Mouse (Mus musculus) forebrain, embryonic 13.5 days (tissue): ENCODE data around the gene Osbpl10. TPM values are rescaled to one million over a fixed set of nuclear protein-coding genes. Genes with fewer than 3 reads are reported as not detected.

Experiments used
- ATAC-seq: fragments of 200-750 bp; cut with Nextera tagmentation; 2 replicates; pipeline ENCODE4 v1.8.0; 2017
- H3K27ac ChIP-seq: fragments of 300-500 bp; sonication (generic); 2 replicates; pipeline ENCODE4 v1.5.1; 2015; ENCODE audit warnings: inconsistent platforms, mild to moderate bottlenecking, moderate library complexity
- H3K27me3 ChIP-seq: fragments of 300-500 bp; sonication (generic); 2 replicates; pipeline ENCODE4 v1.6.1; 2015; ENCODE audit warnings: mild to moderate bottlenecking, inconsistent platforms
- H3K36me3 ChIP-seq: fragments of 300-500 bp; sonication (generic); 2 replicates; pipeline ENCODE4 v1.6.1; 2015; ENCODE audit warnings: mild to moderate bottlenecking, inconsistent platforms; ENCODE audit not compliant: poor library complexity, severe bottlenecking
- H3K4me1 ChIP-seq: fragments of 300-500 bp; sonication (generic); 2 replicates; pipeline ENCODE4 v1.6.1; 2015; ENCODE audit warnings: inconsistent platforms
- H3K4me2 ChIP-seq: fragments of 300-500 bp; sonication (generic); 2 replicates; pipeline ENCODE4 v1.6.1; 2015; ENCODE audit warnings: inconsistent platforms, mild to moderate bottlenecking, moderate library complexity
- H3K4me3 ChIP-seq: fragments of 300-500 bp; sonication (generic); 2 replicates; pipeline ENCODE4 v1.5.1; 2015; ENCODE audit warnings: mild to moderate bottlenecking, inconsistent platforms
- H3K9ac ChIP-seq: fragments of 300-500 bp; sonication (generic); 2 replicates; pipeline ENCODE4 v1.6.1; 2015; ENCODE audit warnings: mild to moderate bottlenecking, inconsistent platforms
- H3K9me3 ChIP-seq: fragments of 300-500 bp; sonication (generic); replicated peaks from 2 replicates; pipeline ENCODE4 v1.6.1; 2016; ENCODE audit warnings: inconsistent platforms
- WGBS: fragments of 180-500 bp; shearing (Covaris S2); methylation state at CpG from one replicate; pipeline ENCODE4 v1.1.7; 2015; 5-methylcytosine and 5-hydroxymethylcytosine counted together
- polyA plus RNA-seq: library from polyadenylated mRNA; unstranded; fragments of >200 nt; fragmentation: Nextera tagmentation; extraction: Ambion mirVana; gene quantifications from 2 replicates; pipeline ENCODE4 v1.2.1, GENCODE M21; 2015

Osbpl10 gene
- polyA plus RNA-seq, 1 experiment from 2014 or later: 0.92 TPM

DNA sequence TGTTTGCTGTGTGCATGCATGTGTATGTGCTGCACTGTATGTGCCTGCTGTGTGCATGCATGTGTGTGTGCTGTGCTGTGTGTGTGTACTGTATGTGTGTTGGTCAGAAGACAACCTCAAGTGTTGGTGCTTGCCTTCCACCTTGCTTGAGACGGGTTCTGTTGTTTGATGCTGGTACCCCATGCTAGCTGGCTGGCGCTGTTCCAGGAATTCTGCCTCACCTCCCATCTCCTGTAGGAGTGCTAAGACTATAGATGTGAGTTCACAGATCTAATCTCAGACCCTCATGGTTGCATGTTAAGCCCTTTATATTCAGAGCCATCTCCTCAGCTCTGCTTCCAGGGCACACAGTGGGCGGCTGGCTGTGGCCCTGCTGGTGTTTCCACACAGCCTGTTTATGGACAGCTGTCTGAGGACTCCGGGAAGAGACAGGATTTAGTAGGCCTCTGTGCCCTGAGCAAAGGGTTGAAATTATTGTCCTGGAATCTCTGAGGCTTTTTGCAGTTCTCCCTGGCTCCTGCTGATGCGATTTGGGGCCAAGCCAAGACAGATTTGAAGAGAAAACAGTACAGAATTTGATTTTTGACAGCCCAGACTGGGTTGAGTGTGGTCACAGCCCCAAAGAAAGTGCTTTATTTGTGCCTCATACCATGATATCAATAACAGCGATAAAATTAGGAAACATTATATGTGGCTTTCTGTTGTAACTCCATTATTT lies 10.4 kb downstream of the Osbpl10 start:
- no peak for ATAC-seq
- 68% methylated on average over 6 of the region's 6 CpGs for WGBS
- peaks cover 3% of the 10 kb centered on the region; the same call in 1 of the 2 replicates for H3K9me3 ChIP-seq
- H3K9ac ChIP-seq: no peak overlapping the region
- no peaks in the 10 kb centered on the region for H3K27me3 ChIP-seq
- H3K36me3 ChIP-seq: no peaks in the 10 kb centered on the region
- no peak overlapping the region for H3K4me2 ChIP-seq
- no peak overlapping the region for H3K27ac ChIP-seq
- no peak overlapping the region for H3K4me3 ChIP-seq
- no peaks in the 10 kb centered on the region for H3K4me1 ChIP-seq

DNA sequence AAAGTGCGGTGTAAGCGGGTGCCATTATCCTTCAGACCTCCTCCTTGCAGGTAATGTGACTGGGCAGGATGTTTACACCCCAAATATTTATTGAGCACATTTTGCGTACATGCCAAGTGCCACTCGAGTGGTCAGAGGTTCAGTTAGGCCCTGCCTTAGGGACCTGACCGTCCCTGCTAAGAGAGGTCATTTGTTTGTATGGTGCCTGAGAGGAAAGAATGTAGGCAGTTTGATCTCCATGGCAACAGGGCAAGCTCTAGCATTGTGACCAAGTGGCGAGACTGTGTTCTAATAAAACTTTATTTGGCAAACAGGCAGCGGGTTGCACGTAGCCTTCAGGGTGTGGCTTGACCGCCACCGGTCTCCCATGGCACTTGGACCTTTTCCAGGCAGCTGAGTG lies 12.1 kb downstream of the Osbpl10 start:
- Histone ChIP-seq H3K9ac (no peak overlapping the region), H3K4me2 (no peak overlapping the region), H3K4me3 (no peak overlapping the region), H3K27me3 (no peaks in the 10 kb centered on the region), H3K27ac (no peak overlapping the region), H3K36me3 (no peaks in the 10 kb centered on the region), H3K4me1 (no peaks in the 10 kb centered on the region), H3K9me3 (peaks cover 3% of the 10 kb centered on the region; the same call in 1 of the 2 replicates)
- WGBS: 82% methylated on average over 10 of the region's 10 CpGs
- no peak for ATAC-seq

DNA sequence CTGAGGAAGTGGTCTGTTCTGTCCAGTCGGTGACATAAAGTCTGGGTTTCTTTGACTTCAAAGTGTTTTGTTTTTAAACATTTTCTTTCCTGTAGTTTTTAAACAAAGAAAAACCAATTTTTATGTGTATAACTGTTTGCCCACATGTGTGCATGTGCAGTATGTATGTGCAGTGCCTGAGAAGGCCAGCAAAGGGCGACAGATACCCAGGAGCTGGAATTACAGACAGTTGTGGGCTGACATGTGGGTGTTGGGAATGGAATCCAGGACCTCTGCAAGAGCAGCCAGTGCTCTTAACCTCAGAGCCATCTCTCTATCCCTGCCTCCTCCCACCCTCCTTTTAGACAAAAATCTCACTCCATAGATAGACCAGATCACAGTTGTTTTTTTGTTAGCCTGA lies 14.2 kb downstream of the Osbpl10 start:
- H3K27me3 ChIP-seq: no peaks in the 10 kb centered on the region
- H3K36me3 ChIP-seq: no peaks in the 10 kb centered on the region
- no peak overlapping the region for H3K4me2 ChIP-seq
- H3K9ac ChIP-seq: no peak overlapping the region
- no peak overlapping the region for H3K4me3 ChIP-seq
- H3K4me1 ChIP-seq: no peaks in the 10 kb centered on the region
- no peak overlapping the region for H3K27ac ChIP-seq
- ATAC-seq: no peak
- H3K9me3 ChIP-seq: peaks cover 3% of the 10 kb centered on the region; the same call in 1 of the 2 replicates
- 87% methylated on average over 2 of the region's 2 CpGs for WGBS

DNA sequence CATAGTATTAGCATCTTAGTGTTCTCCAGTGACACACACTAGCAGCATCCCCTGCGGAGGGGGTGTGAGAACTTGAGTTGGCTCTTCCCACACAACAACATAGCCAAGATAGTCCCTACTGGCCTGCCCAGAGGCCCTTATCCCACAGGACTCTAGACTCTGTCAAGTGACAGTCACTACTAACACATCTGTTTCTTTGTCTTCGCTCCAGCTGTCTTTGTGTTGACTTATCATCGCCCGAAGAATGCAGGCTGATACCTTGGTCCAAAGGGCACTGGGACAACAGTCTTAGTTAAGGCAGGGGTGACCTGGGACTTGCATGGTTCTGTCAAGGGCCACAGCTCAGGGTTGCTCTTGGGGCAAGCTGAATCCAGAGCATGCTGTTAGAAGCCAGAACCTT lies 16.9 kb downstream of the Osbpl10 start:
- peaks cover 3% of the 10 kb centered on the region; the same call in 1 of the 2 replicates for H3K9me3 ChIP-seq
- ATAC-seq: no peak
- H3K27me3 ChIP-seq: no peaks in the 10 kb centered on the region
- H3K9ac ChIP-seq: no peak overlapping the region
- no peak overlapping the region for H3K4me3 ChIP-seq
- H3K27ac ChIP-seq: no peak overlapping the region
- WGBS: 87% methylated on average over 4 of the region's 4 CpGs
- no peaks in the 10 kb centered on the region for H3K36me3 ChIP-seq
- H3K4me2 ChIP-seq: no peak overlapping the region
- H3K4me1 ChIP-seq: no peaks in the 10 kb centered on the region

DNA sequence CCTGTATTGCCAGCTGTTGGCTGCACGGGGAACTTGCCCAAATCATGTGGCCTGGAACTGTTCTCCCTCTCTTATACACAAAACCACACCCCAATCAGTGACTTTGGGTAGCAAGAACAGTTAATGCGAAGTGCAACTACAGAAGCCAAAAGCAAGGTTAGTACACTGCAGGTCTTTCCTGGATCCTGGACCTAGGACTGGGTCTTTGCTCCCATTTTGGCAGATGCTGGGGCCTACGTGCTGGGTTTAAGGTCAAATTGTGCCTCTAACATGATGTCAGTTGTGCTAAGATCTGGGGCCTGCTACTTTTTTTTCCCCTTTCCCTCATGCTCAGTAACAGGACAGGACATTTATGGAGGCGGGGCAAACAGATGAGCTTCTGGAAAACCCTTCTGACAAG lies 17.3 kb downstream of the Osbpl10 start:
- Histone ChIP-seq H3K27me3 (no peaks in the 10 kb centered on the region), H3K4me3 (no peak overlapping the region), H3K9me3 (peaks cover 3% of the 10 kb centered on the region; the same call in 1 of the 2 replicates), H3K4me1 (no peaks in the 10 kb centered on the region), H3K9ac (no peak overlapping the region), H3K27ac (no peak overlapping the region), H3K4me2 (no peak overlapping the region), H3K36me3 (no peaks in the 10 kb centered on the region)
- ATAC-seq: no peak
- 97% methylated on average over 4 of the region's 4 CpGs for whole genome bisulfite sequencing

DNA sequence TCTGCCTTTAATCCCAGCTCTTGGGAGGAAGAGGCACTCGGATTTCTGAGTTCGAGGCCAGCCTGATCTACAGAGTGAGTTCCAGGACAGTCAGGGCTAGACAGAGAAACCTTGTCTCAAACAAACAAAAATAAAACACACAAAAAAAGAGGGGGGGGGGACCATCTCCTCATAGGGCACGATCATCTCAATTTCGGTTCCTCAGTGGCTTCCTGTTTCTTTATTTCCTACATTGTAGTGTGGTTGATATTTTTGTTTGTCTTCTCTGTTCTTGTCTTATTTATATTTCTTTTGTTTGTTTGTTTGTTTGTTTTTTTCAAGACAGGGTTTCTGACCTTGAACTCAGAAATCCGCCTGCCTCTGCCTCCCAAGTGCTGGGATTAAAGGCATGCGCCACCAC lies 18.1 kb downstream of the Osbpl10 start:
- Histone ChIP-seq H3K4me2 (no peak overlapping the region), H3K27me3 (no peaks in the 10 kb centered on the region), H3K9me3 (peaks cover 3% of the 10 kb centered on the region; the same call in 1 of the 2 replicates), H3K27ac (no peak overlapping the region), H3K36me3 (no peaks in the 10 kb centered on the region), H3K4me3 (no peak overlapping the region), H3K9ac (no peak overlapping the region), H3K4me1 (no peaks in the 10 kb centered on the region)
- 94% methylated on average over 6 of the region's 6 CpGs for WGBS
- ATAC-seq: no peak

DNA sequence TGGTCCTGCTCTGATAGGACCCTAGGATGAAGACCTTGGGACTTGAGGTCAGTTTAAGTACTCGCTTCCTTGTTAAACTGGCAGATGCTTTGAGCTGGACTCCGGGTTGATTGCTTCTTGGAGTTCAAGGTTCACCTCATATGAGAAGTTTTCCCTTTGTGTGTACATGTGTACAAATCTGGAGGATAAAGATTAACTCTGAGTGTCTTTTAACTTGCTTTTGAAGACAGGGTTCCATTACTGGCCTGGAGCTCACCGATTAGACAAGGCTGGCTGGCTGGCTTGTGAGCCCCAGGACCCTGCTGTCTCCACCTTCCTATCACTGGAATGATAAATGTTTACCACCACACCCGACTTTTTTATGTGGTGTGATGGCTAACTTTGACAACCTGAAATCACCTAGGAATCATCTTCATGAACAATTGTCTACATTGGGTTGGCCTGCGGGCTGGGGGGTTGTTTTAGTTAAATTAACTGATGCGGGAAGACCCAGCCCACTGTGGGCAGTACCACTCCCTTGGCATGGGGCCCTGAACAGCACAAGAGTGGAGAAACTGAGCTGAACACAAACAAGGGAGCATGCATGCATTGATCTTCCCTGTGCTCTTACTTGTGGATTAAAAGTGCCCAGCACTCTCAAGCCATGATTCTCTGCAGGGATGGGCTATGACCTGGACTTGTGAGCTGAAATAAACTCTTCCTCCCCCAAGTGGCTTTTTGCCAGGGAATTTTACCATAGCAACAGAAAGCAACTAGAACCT lies 20.8 kb downstream of the Osbpl10 start:
- Histone ChIP-seq H3K9ac (no peak overlapping the region), H3K9me3 (no peaks in the 10 kb centered on the region), H3K4me1 (no peaks in the 10 kb centered on the region), H3K27me3 (no peaks in the 10 kb centered on the region), H3K27ac (no peak overlapping the region), H3K36me3 (no peaks in the 10 kb centered on the region), H3K4me3 (no peak overlapping the region), H3K4me2 (no peak overlapping the region)
- WGBS: 89% methylated on average over 6 of the region's 6 CpGs
- no peak for ATAC-seq

DNA sequence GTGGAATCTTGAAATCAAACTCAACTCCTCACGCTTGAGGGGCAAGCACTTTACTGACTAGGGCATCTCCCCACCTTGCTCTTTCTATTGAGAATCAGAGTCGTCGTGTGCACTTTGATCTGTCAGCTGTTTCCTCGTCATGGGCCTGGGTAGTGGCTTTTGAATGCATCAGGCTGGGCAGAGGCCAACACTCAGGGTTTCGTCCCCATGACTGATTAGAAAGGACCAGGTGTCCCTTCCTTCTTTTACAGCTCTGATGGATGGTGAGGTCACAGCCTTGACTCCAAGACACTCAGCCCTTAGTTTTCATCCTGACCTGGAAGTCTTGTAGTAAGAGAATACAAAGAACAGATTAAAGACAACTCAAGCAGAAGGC lies 21.4 kb downstream of the Osbpl10 start:
- 71% methylated on average over 5 of the region's 5 CpGs for WGBS
- no peak overlapping the region for H3K4me2 ChIP-seq
- H3K4me3 ChIP-seq: no peak overlapping the region
- H3K9ac ChIP-seq: no peak overlapping the region
- H3K4me1 ChIP-seq: no peaks in the 10 kb centered on the region
- no peak overlapping the region for H3K27ac ChIP-seq
- no peaks in the 10 kb centered on the region for H3K27me3 ChIP-seq
- no peak for ATAC-seq
- H3K9me3 ChIP-seq: no peaks in the 10 kb centered on the region
- no peaks in the 10 kb centered on the region for H3K36me3 ChIP-seq

DNA sequence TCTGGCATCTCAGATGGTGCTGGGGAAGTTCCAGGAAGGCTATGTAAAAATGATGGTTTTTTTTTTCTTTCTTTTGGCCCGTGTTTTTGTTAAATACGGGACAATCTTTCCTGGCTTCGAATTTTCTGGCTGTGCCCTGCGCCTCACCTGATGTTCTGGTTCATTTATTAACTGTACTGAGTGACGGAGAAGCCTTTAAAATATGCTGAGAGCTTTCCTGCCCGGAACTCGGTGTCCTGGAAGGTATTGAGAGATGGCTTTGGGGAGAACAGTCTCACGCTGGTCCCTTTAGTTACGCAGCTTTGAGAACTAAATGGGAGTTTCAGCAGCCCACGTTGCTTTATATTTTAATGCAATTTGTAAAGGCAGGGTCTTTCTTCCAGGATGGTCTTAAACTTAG lies 27.1 kb downstream of the Osbpl10 start:
- Histone ChIP-seq H3K4me1 (no peaks in the 10 kb centered on the region), H3K9ac (no peak overlapping the region), H3K4me2 (no peak overlapping the region), H3K36me3 (no peaks in the 10 kb centered on the region), H3K4me3 (no peak overlapping the region), H3K27ac (no peak overlapping the region), H3K9me3 (peaks cover 8% of the 10 kb centered on the region), H3K27me3 (no peaks in the 10 kb centered on the region)
- no peak for ATAC-seq
- 82% methylated on average over 10 of the region's 10 CpGs for WGBS

DNA sequence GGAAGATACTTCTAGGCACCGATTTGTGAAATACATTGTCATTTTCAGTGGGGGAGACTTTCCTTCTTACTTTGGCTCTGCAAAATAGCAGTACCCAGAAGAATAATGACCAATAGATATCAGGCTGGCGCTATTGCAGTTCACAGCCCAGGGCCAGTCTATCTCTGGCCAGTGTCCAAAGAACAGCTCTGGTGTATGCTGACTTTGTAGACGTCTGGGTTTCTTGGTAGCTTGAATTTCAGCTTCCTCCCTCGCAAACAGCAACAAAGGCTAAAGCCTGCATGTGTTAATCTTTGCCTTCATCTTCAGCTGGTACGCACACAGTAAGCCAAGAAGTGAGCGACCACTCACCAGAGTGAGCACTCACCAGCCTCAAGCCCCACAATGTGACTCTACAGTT lies 29.4 kb downstream of the Osbpl10 start:
- no peaks in the 10 kb centered on the region for H3K4me1 ChIP-seq
- H3K9me3 ChIP-seq: peaks cover 8% of the 10 kb centered on the region
- ATAC-seq: no peak
- no peak overlapping the region for H3K9ac ChIP-seq
- no peaks in the 10 kb centered on the region for H3K27me3 ChIP-seq
- H3K36me3 ChIP-seq: no peaks in the 10 kb centered on the region
- WGBS: 80% methylated on average over 6 of the region's 6 CpGs
- H3K27ac ChIP-seq: no peak overlapping the region
- no peak overlapping the region for H3K4me2 ChIP-seq
- no peak overlapping the region for H3K4me3 ChIP-seq

DNA sequence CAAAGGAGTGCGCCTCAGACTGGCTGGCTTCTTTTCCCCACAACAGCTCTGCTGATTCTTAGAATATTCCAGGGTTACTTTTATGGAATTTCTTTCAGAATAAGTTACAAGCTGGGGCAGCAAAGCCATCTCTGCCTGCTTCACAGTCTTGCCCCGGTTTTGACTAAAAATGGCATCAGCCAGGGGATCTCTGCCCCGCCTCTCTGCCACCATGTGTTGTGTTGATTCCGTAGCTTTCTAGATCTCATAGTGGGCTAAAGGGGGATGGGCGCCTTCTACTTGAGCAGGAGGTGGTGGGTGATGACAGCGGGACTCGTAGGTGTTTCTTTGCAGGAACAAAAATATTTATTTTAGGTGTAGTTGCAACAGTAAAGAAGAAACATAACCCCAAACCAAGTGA lies 29.8 kb downstream of the Osbpl10 start:
- no peaks in the 10 kb centered on the region for H3K4me1 ChIP-seq

DNA sequence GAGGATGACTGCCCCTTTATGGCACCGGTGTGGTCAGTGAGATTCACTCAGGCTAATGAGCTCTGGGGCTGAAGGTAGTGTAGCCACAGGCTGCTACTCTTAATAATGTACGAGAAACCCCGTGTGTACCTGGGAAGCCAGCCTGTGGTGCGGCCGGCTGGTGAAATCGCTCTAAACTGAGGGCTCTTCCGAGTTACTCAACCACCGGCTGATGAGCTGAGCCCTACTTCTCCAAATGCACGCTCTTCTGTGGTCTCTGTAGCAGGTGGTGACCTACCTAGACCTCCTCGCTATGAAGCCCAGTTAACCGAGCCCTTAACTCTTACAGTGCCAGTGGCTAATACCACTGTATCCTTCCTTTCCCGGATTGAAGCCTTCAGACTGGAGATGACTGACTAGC lies 34.0 kb downstream of the Osbpl10 start:
- Histone ChIP-seq H3K4me1 (no peaks in the 10 kb centered on the region), H3K27ac (no peak overlapping the region), H3K4me3 (no peak overlapping the region), H3K9me3 (peaks cover 8% of the 10 kb centered on the region), H3K4me2 (no peak overlapping the region), H3K27me3 (no peaks in the 10 kb centered on the region), H3K36me3 (no peaks in the 10 kb centered on the region), H3K9ac (no peak overlapping the region)
- WGBS: 67% methylated on average over 12 of the region's 12 CpGs
- no peak for ATAC-seq

More for the DNA sequence above, 29.8 kb downstream of the Osbpl10 start:
- Histone ChIP-seq H3K27ac (no peak overlapping the region), H3K36me3 (no peaks in the 10 kb centered on the region), H3K27me3 (no peaks in the 10 kb centered on the region), H3K9ac (no peak overlapping the region), H3K9me3 (peaks cover 8% of the 10 kb centered on the region), H3K4me2 (no peak overlapping the region), H3K4me3 (no peak overlapping the region)
- ATAC-seq: no peak
- WGBS: 92% methylated on average over 7 of the region's 7 CpGs
